Mouse (Mus musculus): Measurements from ENCODE around the gene Gm12355.
"Not testable (repeated sequence)": the region's sequence is repeated elsewhere in the genome, so short reads cannot be mapped to it uniquely, and the experiment has no call there.

DNA sequence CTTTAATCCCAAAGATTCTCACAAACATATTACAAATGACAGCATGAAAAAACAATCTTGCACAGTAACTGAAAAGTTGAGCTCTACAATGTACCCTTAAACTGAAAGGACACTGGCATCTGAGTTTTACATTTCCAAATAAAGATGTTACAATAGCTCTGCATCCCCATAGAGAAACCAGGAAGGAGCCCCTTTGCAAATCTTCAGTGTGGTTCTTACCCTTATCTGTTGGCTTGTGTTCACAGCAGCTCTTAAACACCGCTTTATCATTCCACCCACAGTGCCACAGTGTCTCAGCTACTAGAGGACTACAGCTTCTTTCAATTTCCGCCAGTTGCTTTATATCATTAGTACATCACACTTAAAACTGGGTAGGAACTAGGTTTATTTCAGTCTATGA lies 1.1 kb downstream of the Gm12355 start:
- TF ChIP-seq CTCF, EP300 (IDR thresholded peaks at IDR 0.05; ENCODE audit: low read depth): not testable (repeated sequence)

Data from heart, postnatal 0 days (tissue).